Mouse (Mus musculus) lung, embryonic 14.5 days (tissue): ENCODE data around the gene Wnt8b. TPM values are rescaled to one million over a fixed set of nuclear protein-coding genes. Genes with fewer than 3 reads are reported as not detected.

ENCODE experiments used
- ATAC-seq: fragments of 200-750 bp; cut with Nextera tagmentation; 2 replicates; pipeline ENCODE4 v1.8.0; 2017; ENCODE audit warnings: mild to moderate bottlenecking, moderate TSS enrichment, moderate library complexity; ENCODE audit not compliant: insufficient read depth
- DNase-seq: peaks from one replicate; pipeline ENCODE4 v3.0.0-alpha.2; 2015
- H3K27ac ChIP-seq: fragments of 300-500 bp; sonication (generic); 2 replicates; pipeline ENCODE4 v1.5.1; 2014; ENCODE audit warnings: low read depth, mild to moderate bottlenecking, moderate library complexity
- H3K27me3 ChIP-seq: fragments of 300-500 bp; sonication (generic); 2 replicates; pipeline ENCODE4 v1.6.1; 2014; ENCODE audit warnings: low read length, control low read depth; ENCODE audit not compliant: insufficient read depth
- H3K36me3 ChIP-seq: fragments of 300-500 bp; sonication (generic); 2 replicates; pipeline ENCODE4 v1.6.1; 2014; ENCODE audit warnings: control low read depth; ENCODE audit not compliant: insufficient read depth
- H3K4me1 ChIP-seq: fragments of 300-500 bp; sonication (generic); 2 replicates; pipeline ENCODE4 v1.6.1; 2014; ENCODE audit warnings: antibody characterized with exemption, control low read depth; ENCODE audit not compliant: insufficient read depth
- H3K4me2 ChIP-seq: fragments of 300-500 bp; sonication (generic); 2 replicates; pipeline ENCODE4 v1.6.1; 2014; ENCODE audit warnings: mild to moderate bottlenecking
- H3K4me3 ChIP-seq: fragments of 300-500 bp; sonication (generic); 2 replicates; pipeline ENCODE4 v1.5.1; 2014; ENCODE audit warnings: low read depth, low read length
- H3K9ac ChIP-seq: fragments of 300-500 bp; sonication (generic); 2 replicates; pipeline ENCODE4 v1.6.1; 2014
- H3K9me3 ChIP-seq: fragments of 300-500 bp; sonication (generic); 2 replicates; pipeline ENCODE4 v1.6.1; 2016; ENCODE audit warnings: low read depth, low read length, control low read depth
- CTCF ChIP-seq: IDR thresholded peaks from 2 replicates; pipeline ENCODE4 v1.5.1; 2016; ENCODE audit warnings: antibody characterized with exemption, low read depth
- WGBS: fragments of 180-500 bp; shearing (Covaris S2); extraction: QIAGEN DNeasy Blood & Tissue Kit; methylation state at CpG from one replicate; pipeline ENCODE4 v1.1.7; 2014; 5-methylcytosine and 5-hydroxymethylcytosine counted together
- polyA plus RNA-seq: library from polyadenylated mRNA; unstranded; fragments of >200 nt; fragmentation: Nextera tagmentation; extraction: Ambion mirVana; gene quantifications from 2 replicates; pipeline ENCODE4 v1.2.1, GENCODE M21; 2014

Gene Wnt8b
- polyA plus RNA-seq, 1 experiment from 2014 or later = not detected

DNA sequence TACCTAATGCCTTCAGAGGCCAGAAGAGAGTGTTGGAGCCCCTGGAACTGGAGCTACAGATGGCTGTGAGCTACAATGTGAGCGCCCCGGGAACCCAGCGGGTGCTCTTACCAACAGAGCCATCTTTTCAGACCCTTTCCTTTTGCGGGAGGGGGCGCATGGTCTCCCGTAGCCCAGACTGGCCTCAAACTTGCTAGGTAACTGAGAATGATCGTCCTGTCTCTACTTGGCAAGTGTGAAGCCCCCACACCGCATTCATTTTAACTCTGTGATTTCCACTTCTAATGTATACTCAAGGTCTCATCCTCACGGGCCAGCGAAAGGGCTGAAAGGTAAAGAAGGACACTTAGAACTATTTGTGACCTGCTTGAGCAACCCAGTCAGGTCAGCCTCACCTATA is 51.1 kb downstream of the Wnt8b start:
- H3K27me3 ChIP-seq = peaks cover 6% of the 10 kb centered on the region; the same call in 1 of the 2 replicates
- DNase-seq = no peak
- no peak overlapping the region for H3K9ac ChIP-seq
- 55% methylated on average over 10 of the region's 10 CpGs for WGBS
- 0 out of 2 replicates have a peak, but pooled peaks cover 4% of the 10 kb centered on the region for H3K9me3 ChIP-seq
- no peak for ATAC-seq
- no peak overlapping the region; the same call in 1 of the 2 replicates for H3K4me2 ChIP-seq
- TF ChIP-seq CTCF = no peak
- H3K36me3 ChIP-seq = peaks cover 12% of the 10 kb centered on the region; the same call in 1 of the 2 replicates
- H3K27ac ChIP-seq = no peak overlapping the region
- H3K4me1 ChIP-seq = no peaks in the 10 kb centered on the region
- H3K4me3 ChIP-seq = no peak overlapping the region

DNA sequence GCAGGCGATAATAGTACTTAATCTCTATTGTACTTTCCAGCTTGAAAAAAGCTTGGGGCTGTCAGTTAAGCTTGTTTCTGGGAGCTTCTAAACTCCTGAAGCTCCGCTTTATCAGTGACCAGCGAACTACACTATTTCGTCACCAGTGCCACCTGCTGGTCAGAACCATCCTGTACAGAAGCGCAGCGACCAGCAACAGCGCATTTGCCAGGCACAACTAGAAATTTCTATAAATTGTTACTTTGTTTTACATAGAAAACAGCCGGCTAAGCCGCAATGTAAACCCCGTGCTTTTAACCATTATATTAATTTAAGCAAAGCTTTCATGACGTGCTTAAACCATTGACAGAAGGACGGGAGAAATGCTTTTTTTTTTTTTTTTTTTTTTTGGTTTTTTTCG is 51.5 kb downstream of the Wnt8b start:
- Histone ChIP-seq H3K27me3 (peaks cover 6% of the 10 kb centered on the region; the same call in 1 of the 2 replicates), H3K36me3 (peaks cover 16% of the 10 kb centered on the region), H3K9ac (no peak overlapping the region), H3K4me1 (no peaks in the 10 kb centered on the region), H3K27ac (no peak overlapping the region), H3K4me3 (peak overlapping the region; percentile 56), H3K4me2 (peak overlapping the region; percentile 86), H3K9me3 (0 out of 2 replicates have a peak, but pooled peaks cover 4% of the 10 kb centered on the region)
- ATAC-seq (no peak), DNase-seq (peak; percentile 97)
- peak; percentile 86 for TF ChIP-seq CTCF
- WGBS = 2% methylated on average over 12 of the region's 13 CpGs

DNA sequence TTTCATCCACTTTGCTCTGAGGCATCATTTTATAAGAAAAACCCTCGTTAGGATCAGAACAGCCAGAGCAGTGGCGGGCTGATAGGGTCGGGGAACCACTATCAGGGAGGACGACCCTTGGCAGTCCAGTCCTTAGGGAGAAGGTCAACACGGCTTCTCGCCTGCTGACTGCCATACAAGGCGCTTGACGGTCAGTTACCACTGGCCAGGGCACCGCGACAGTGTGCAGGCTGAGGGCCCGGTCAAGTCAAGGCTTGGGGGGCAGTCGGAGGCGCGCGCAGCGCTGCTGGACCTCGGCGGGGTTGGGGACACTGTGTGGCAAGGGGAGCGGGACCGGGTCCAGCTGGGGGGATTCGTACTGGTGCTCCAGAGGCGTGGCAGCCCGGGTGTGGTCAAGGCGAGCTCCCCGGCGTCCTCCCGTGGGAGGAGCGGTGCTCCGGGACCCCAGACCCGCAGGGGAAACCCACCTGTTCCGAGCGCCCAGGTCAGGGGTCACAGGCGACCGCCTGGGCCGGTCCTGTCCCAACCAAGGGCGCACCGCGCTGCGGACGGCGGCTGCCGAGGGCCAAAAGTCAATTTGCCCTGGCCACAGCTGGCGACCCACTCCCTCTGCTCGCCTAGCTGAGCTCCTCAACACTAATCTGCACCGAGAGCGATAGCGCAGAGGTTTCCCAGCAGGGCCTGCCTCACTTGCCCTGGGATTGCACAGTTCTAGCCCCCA is 52.2 kb downstream of the Wnt8b start, which contains the start of gene Sec31b:
Gene Sec31b, minus strand, starts transcription at position 544 of the 721 bp plus-strand sequence.
- TF ChIP-seq CTCF = no peak
- DNase-seq = peak; percentile 34

DNA sequence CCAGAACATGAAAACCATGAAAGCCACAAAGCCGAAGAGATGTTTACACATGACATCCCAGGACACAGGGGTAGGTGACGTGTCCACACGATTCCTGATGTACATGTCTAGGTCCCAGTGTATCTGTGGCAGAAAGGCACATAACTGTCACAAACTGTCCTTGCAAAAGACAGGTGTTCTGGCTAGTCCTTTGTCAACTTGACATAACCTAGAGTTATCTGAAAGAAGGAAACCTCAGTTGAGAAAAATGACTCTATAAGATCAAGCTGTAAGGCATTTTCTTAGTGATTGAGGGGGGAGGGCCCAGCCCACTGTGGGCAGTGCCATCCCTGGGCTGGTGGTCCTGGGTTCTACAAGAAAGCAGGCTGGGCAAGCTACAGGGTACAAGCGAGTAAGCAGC is 59.5 kb downstream of the Wnt8b start, which contains the start of gene Gm20538:
Gene Gm20538, minus strand, starts transcription at position 101 of the 400 bp plus-strand sequence.
- no peak for DNase-seq
- H3K36me3 ChIP-seq = peaks cover 53% of the 10 kb centered on the region
- H3K9ac ChIP-seq = no peak within 1 kb of the TSS
- H3K27me3 ChIP-seq = no peaks in the 10 kb centered on the region
- H3K4me3 ChIP-seq = no peak within 1 kb of the TSS
- 94% methylated on average over 4 of the region's 4 CpGs for WGBS
- no peaks in the 10 kb centered on the region for H3K9me3 ChIP-seq
- H3K4me1 ChIP-seq = peaks cover 5% of the 10 kb centered on the region; the same call in 1 of the 2 replicates
- no peak for ATAC-seq
- no peak for TF ChIP-seq CTCF
- 0 out of 2 replicates have a peak within 1 kb of the TSS, but pooled peaks have one; percentile 67 for H3K4me2 ChIP-seq
- no peak within 1 kb of the TSS for H3K27ac ChIP-seq

More for the DNA sequence above, 52.2 kb downstream of the Wnt8b start, which contains the start of gene Sec31b:
- Histone ChIP-seq H3K9ac (peak within 1 kb of the TSS; percentile 56), H3K4me2 (peak within 1 kb of the TSS; percentile 86), H3K27me3 (peaks cover 6% of the 10 kb centered on the region; the same call in 1 of the 2 replicates), H3K27ac (no peak within 1 kb of the TSS), H3K4me1 (no peaks in the 10 kb centered on the region), H3K9me3 (0 out of 2 replicates have a peak, but pooled peaks cover 4% of the 10 kb centered on the region), H3K36me3 (peaks cover 24% of the 10 kb centered on the region), H3K4me3 (peak within 1 kb of the TSS; percentile 56)
- ATAC-seq = peak; percentile 31; the same call in 1 of the 2 replicates
- under 1% methylated on average over 46 of the region's 47 CpGs for WGBS

DNA sequence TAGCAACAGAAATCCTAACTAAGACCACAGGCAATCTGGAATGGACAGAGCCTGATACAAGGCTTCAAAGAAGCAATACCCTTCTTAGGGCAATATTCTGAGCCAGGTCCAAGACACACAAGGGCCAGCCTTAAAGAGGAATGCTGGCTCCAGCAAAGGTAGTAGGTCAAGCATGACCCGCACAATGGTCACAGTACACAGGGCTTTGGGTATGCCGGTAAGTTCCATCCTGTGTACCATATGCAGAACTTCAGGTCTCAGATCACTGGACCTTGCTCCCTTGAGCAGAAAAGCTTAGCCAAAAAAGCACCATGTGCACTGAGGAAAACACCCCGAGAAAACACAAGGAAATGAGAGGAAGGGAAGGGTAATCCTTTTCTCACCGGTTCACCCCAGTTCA is 60.0 kb downstream of the Wnt8b start:
- DNase-seq = no peak
- WGBS = 96% methylated on average over 4 of the region's 4 CpGs

DNA sequence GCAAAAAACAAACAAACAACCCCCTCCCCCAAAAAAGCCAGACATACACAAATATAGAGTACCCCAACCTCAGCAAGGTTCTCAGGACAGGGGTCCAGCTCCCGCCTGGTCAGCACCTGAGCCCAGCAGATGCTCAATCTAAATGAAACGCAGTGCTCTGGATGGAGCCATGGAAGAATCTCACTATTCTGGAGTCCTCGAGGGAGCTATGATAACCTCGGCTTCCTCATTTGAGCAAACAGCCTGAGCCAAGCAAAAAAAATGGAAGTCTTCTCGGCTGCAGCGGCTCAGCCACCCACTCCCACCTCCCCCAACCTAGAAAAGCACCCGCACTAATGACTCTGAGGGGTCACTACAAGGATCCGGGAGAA is 61.2 kb downstream of the Wnt8b start:
- Histone ChIP-seq H3K27me3 (no peaks in the 10 kb centered on the region), H3K9me3 (no peaks in the 10 kb centered on the region), H3K9ac (peak overlapping the region; percentile 89), H3K36me3 (peaks cover 40% of the 10 kb centered on the region), H3K27ac (no peak overlapping the region), H3K4me2 (peak overlapping the region; percentile 67), H3K4me3 (peak overlapping the region; percentile 87), H3K4me1 (peaks cover 5% of the 10 kb centered on the region; the same call in 1 of the 2 replicates)
- DNase-seq = peak; percentile 16
- TF ChIP-seq CTCF = no peak
- ATAC-seq = no peak
- WGBS = 3% methylated on average over 8 of the region's 8 CpGs

More for the DNA sequence above, 60.0 kb downstream of the Wnt8b start:
- Histone ChIP-seq H3K36me3 (peaks cover 50% of the 10 kb centered on the region), H3K4me3 (no peak overlapping the region), H3K27ac (no peak overlapping the region), H3K27me3 (no peaks in the 10 kb centered on the region), H3K4me1 (peaks cover 5% of the 10 kb centered on the region; the same call in 1 of the 2 replicates), H3K9ac (no peak overlapping the region), H3K4me2 (no peak overlapping the region), H3K9me3 (no peaks in the 10 kb centered on the region)
- TF ChIP-seq CTCF = no peak
- no peak for ATAC-seq
